Mouse (Mus musculus) kidney, adult 18-20 months (tissue): ENCODE measurements around the gene Sirt4.
"Not testable (repeated sequence)": the region's sequence is repeated elsewhere in the genome, so short reads cannot be mapped to it uniquely, and the experiment has no call there.

Source experiments
- DNase-seq: peaks from one replicate; pipeline ENCODE4 v3.0.0; 2021

The Sirt4 gene

GRCm38 (mm10) chr5:115483947-115484920 lies at the start of gene Sirt4:
Gene Sirt4, minus strand, starts transcription at chr5:115484725.
- peak; percentile 87 for DNase-seq

- DNase-seq: peak; percentile 72
These were observed 47.2 kb upstream of the Sirt4 start for GRCm38 (mm10) chr5:115531671-115532270.

- DNase-seq: peak; percentile 47
These were observed 45.9 kb upstream of the Sirt4 start for GRCm38 (mm10) chr5:115530447-115530809.

- no peak for DNase-seq
These were observed 45.4 kb upstream of the Sirt4 start for GRCm38 (mm10) chr5:115529742-115530446.

- no peak for DNase-seq
These were observed 44.8 kb upstream of the Sirt4 start for GRCm38 (mm10) chr5:115529364-115529741.

- DNase-seq: no peak
These were observed 43.6 kb upstream of the Sirt4 start for GRCm38 (mm10) chr5:115528128-115528527.

- DNase-seq: no peak
These were observed 42.1 kb upstream of the Sirt4 start for GRCm38 (mm10) chr5:115526456-115527202.

GRCm38 (mm10) chr5:115525943-115526342 lies 41.4 kb upstream of the Sirt4 start:
- peak; percentile 21 for DNase-seq

- DNase-seq: peak; percentile 31
These were observed 40.9 kb upstream of the Sirt4 start for GRCm38 (mm10) chr5:115525416-115525815.

- no peak for DNase-seq
These were observed 39.9 kb upstream of the Sirt4 start for GRCm38 (mm10) chr5:115524471-115524870.

GRCm38 (mm10) chr5:115523971-115524370 lies 39.4 kb upstream of the Sirt4 start:
- peak; percentile 64 for DNase-seq

GRCm38 (mm10) chr5:115522981-115523499 lies 38.5 kb upstream of the Sirt4 start:
- no peak for DNase-seq

GRCm38 (mm10) chr5:115522531-115522930 lies 38.0 kb upstream of the Sirt4 start:
- DNase-seq: no peak

- peak; percentile 84 for DNase-seq
These were observed 37.3 kb upstream of the Sirt4 start for GRCm38 (mm10) chr5:115521553-115522461.

- DNase-seq: peak; percentile 69
These were observed 35.9 kb upstream of the Sirt4 start for GRCm38 (mm10) chr5:115520325-115520869.

- DNase-seq: not testable (repeated sequence)
These were observed 33.7 kb upstream of the Sirt4 start for GRCm38 (mm10) chr5:115518214-115518613.

GRCm38 (mm10) chr5:115517501-115517900 lies 33.0 kb upstream of the Sirt4 start:
- no peak for DNase-seq

GRCm38 (mm10) chr5:115516908-115517307 lies 32.4 kb upstream of the Sirt4 start:
- no peak for DNase-seq

GRCm38 (mm10) chr5:115516081-115516907 lies 31.8 kb upstream of the Sirt4 start:
- no peak for DNase-seq
